Mouse (Mus musculus): ENCODE measurements around the gene Sohlh2.

Sohlh2 gene

DNA sequence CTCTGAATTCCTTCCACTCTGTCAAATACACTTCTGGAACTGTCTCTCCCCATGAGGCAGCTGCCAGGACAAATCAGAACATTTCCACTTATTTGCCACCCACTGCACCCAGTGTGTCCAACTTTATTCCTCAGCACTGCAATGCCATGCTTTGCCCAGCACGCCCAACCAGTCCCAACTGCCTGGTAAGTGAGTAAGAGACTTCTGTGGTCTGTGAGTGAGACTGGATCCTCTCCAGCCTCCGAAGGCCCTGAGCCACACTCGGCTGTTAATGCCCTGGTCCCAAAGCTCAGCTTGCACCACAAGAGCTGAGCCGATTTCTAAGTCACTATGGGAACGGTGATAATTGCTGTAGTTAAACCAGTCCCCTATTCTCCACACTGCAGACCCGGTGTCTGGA, 25.8 kb downstream of the Sohlh2 start:
- no peak for DNase-seq (ENCODE audit: low spot score)

DNA sequence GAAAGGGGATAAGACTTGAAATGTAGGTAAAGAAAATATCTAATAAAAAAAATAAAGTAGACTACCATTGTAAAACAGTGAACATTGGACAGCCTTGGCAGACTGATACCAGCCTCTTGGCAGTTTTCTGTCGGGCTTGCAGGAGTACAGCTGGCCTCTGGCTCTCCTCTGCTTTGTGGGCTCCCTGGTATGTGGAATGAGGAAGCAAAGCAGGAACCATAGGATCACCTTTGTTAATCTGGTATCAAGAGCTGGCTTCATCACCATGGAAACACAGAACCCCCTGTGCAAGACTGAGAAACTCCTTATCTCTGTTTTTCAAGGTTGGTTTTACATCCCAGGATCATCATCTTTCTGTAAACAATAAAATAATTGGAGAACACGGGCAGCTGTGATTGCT, 30.4 kb downstream of the Sohlh2 start:
- DNase-seq (ENCODE audit: low spot score): no peak

DNA sequence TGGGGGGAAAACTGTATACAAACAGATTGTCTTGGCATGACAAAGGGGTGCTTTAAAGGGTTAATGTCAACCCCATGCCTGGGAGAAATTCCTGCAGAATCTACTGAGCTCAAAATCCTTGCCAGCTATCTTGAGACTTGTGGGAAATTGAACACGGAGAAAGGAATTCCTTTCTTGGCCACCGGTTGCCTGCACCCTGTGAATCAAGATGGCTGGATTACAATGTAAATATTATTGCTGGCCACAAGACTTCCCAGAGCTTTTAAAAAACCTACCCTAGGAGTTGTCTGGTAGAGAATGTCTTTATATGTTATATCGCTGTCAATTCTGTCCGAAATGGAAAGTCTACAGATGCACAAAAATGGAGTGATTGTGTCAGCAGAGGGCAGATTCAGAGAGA, 32.0 kb downstream of the Sohlh2 start:
- peak; percentile 12 for DNase-seq (ENCODE audit: low spot score)

DNA sequence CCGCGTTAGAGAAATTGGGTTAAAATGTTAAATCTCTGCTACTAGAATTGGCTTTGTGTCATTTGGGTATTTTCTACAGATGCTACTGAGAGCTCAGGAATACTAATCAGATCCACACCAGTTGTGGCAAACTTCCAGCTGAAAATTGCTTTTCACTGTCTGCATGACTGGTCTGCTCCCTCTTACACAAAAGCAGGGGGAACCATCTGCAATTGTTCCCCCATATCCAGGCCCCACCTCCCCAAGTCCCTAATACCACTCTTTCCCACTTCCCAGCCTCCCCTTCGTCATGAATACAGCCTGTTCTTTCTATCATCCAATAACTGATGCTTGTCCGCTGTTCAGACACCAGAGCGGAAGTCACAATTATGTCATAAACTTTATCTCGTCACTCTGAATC, 32.6 kb downstream of the Sohlh2 start:
- DNase-seq (ENCODE audit: low spot score): no peak

DNA sequence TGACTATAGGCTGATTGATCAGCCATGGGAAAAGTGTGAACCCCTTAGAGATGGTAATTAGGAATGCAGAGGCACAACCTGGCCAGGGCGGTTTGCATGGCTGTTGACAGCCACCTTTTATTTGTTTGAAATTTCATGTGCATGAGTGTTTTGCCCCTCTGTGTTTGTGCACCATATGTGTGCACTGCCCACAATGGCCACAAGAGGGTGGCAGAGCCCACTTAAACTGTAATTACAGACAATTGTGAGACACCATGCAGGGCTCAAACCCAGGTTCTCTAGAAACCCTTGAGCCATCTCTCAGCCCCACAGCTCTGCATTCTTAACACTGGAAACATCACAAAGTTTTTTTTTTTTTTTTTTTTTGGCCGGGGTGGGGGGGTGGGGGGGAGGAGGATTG, 40.7 kb downstream of the Sohlh2 start:
- no peak for DNase-seq (ENCODE audit: low spot score)

DNA sequence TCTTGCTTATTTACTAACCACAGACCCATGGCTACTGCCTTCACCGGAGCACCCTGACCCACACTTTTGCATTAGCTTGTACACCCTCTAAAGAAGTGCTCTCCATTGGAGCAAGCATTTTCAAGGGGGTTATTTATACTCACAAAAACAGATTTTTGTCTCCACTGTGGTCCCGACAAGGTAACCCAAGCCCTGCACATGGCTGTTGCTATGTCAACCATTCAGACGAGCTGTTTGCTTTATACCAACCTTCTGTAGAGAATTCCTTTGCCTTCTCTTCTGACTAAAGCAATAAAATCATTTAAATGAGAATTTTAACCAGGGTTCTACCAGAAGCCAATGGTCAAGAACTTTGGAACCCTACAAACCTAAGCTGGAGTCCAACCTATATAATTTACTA, 42.0 kb downstream of the Sohlh2 start:
- DNase-seq (ENCODE audit: low spot score): no peak

DNA sequence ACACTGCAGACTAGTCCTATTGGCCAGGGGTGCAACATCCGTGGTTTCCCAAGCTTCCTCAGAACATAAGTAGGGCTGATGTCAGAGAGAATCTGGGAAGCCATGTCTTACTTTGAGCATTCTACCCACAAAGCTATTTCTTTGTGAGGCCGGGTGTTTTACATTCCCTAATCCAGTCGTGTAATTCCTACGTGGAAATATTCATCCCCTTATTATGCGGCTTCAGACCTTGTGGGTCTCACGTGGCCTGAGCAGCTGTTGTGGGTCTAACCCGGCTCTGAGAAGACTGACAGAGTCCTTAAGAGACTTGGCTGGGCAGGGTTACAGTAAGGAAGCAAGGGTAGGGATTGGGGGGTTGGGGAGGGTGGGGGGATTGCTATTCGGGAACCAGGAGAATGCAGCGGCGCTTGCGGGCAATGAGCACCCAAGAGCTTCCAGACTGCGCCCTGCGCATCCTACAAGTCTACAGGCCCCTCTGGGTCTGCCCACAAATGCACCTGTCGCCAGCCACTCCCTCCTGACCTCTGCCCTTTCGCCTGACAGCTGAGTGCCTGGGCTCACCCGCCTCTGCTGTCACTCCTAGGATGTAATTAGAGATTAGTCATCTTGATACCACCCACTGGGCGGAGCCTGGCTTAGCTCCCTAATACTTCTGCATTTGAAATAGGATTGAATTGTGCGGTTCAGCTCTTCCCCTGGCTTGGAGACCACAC, 44.8 kb downstream of the Sohlh2 start:
- peak; percentile 55 for DNase-seq (ENCODE audit: low spot score)

DNA sequence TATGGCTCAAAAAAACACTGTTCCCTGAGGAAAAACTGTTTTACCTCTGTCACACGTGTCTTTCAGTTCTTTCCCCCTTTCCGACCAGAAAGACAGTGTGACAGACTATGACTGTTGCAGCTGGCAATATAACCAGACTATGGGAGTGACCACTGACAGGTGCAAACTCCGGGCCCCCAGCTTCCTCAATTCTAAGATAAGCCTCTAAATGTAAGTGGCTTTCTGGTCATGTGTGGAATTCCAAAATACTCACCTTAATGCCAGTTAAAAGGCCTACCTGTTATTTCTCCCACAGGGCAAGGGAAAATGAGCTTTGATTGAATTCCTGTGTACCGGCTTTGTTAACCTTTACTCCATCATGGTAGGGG, 45.4 kb downstream of the Sohlh2 start:
- no peak for DNase-seq (ENCODE audit: low spot score)

DNA sequence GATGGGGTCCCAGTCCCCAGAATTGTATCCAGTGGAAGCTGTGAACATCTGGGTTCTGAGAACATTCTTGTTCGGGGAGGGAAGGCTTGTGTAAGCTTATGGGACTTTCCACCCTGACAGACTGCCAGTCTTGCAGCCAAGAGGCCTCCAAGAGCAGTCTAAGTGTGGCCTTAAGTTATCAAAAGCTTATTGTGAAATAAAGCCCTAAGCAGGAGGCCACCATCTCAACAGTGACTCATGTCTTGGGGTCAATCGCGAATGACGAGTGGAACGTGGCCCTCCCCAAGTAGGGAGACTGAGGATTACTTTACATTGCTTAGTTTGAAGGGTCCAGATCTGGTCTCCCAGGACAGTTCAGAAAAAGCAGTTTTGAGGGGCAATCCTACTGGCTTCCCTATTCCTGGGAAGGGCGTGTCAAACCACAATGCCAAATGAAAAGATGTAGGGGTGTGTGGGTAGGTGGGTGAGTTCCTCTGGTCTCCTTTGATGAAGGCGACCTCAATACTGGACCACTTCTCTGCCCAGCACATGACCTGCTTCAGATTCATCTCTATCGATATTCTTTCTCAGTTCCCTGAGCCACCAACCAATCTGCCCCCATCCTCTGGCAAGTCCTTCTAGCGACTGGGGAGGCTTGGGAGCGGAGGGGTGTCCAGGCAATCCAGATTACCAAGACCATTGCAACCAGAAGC, 60.0 kb downstream of the Sohlh2 start, which contains the start of gene Dclk1:
Gene Dclk1 (plus strand): TSS at position 635 of the 692 bp plus-strand sequence.
- DNase-seq (ENCODE audit: low spot score): no peak

DNA sequence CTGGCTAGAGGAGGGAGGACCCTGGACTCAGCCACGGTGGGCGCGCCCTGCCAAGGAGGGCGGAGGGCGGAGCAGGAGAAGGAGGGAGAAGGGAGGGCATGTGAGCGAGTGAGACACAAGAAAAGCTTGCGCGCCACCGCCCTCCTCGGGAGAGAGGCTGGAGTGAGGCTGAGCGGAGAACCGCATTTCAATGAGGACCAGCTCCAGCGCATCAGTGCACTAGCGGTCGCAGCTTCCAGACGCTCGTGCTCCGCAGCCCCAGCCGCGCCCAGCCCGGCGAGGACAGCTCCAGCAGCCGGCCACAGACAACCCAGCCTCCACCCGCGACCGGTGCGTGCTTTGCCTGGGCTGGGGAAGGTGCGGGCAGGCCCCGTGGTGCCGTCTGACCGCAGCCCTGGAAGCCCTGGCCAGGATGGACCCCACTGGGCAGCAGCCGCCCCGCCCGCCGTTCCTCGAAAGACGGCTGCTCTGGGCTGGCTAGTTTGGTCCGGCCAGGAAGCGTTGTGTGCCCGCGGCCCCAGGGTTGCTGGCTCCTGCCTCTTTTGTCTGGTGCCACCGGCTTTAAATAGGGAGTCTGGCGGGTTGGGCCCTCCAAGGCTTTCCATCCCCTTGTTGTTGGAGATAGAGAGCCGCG, 60.7 kb downstream of the Sohlh2 start:
- DNase-seq (ENCODE audit: low spot score): peak; percentile 93

DNA sequence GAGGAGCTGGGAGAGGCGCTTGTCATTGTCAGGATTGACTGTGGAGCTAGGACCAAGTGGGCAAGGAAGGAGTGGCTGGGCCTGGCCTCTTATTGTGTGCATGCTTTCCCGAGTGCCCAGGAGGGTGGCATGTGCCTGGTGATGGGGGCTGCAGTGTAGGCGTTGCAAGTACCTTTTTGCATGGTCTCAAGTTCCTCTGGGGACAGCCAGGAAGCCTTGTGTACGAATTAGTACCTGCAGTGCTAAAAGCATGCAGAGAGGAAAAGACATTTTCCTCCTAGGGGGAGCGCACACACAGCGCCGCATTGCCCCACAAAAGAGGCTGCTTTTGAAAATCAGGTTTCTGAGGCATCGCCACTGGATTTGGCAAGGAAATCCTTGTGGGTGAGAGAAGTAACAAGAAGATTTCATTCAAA, 61.2 kb downstream of the Sohlh2 start:
- DNase-seq (ENCODE audit: low spot score): peak; percentile 67

DNA sequence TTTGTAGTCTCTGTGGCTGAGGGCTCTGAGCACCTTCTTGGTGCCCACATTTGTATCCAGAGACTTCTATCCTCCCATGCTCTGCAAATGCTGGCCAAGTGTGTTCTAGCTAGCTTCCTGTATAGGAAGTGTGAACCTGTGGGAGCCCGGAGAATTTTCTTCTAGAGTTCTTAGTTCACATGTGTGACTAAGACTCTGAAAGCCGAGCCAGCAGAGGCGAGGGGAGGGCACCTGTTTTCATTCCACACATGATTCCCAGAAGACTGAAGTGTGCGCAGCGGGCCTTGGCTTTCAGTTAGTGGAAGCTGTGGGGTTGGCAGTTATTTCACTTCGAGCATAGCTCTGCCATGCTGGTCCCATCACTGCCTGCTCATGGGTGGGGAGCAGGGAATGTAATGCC, 62.3 kb downstream of the Sohlh2 start:
- DNase-seq (ENCODE audit: low spot score): no peak

DNA sequence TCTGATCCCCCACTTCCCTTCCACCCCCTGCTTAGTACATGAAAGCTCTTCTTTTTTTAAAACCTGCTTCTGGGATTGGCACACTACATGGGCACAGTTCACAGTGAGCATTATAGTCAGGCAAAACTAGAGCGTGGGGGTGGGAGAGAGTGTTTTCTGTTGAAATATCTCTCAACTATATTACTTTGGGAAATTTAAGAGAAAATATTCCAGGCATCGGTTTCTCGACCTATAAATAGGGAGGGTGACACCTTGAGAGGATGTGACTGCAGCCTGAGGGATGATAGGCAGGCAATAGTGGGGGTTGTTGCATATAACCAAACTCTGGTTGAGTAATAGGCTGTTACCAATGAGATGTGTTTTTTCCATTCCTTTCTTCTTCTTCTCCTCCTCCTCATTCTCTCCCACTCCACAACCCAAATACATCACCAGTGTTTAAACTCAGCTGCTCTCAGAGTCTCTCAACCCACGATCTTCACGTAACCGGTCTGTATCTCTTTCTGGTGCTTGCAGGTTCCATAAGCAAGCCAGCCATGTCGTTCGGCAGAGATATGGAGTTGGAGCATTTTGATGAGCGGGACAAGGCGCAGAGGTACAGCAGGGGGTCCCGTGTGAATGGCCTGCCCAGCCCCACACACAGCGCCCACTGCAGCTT, 64.9 kb downstream of the Sohlh2 start:
- DNase-seq (ENCODE audit: low spot score): no peak

DNA sequence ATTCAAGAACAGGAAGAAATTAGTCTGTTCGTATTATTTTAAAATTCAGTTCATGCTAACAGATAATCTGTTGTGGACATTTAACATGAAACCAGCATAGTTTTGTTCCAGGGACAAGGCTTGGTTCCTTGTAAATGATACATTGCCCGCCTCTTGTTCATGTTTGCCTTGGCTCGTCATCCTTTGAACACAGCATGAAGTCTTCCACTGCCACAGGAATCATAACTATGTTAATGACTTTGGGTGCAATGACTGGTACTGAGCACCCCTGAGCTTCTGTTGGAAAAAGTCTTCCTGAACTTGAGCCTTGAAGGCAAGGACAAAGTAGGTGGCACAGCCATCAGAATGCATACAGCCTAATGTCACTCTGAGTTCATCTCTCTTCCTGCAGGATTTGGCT, 66.2 kb downstream of the Sohlh2 start:
- DNase-seq (ENCODE audit: low spot score): no peak

DNA sequence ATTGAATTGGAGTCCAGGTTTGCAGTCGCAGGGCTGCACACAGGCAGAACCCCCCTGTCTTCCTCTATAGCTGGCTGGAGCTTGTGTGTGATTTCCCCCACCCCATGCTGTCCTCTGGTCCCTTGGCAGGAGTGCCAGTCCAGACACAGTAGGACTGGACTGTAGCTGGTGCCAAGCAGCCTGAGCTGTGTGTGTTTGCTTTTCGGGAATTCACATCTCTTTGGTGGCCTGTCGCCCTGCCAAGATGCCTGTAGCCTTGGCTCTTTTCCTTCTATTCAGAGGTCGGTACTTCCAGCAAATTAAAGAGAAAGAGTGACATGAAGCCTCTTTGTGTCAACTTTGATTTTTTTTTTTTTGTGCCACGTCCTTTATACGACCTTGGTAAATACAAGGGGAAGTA, 66.7 kb downstream of the Sohlh2 start:
- DNase-seq (ENCODE audit: low spot score): no peak

DNA sequence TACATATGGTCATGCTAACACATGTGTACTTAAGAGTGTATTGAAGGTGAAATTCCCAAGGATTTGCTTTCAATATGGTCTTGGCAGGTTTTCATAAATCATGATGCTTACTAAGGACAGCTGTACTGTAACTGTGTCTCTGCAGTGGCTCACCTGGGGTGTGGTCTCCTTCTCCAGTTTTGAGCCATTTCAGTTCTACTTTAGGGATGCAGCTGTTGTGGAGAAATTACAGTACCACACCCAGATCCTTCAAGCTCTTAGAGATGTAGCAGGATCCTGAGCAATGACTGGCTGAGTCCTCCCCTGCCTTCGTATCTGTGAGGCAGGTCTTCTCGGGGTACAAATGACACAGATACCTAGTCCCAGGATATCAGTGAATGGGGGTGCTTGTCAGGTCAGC, 68.8 kb downstream of the Sohlh2 start:
- no peak for DNase-seq (ENCODE audit: low spot score)
